Mouse (Mus musculus) limb, embryonic 11.5 days (tissue): ENCODE results near the gene Chil5. TPM values are rescaled to one million over a fixed set of nuclear protein-coding genes. Genes with fewer than 3 reads are reported as not detected.
"Not testable (repeated sequence)": the region's sequence is repeated elsewhere in the genome, so short reads cannot be mapped to it uniquely, and the experiment has no call there.

ENCODE experiments used
- ATAC-seq: fragments of 200-750 bp; cut with Nextera tagmentation; 2 replicates; pipeline ENCODE4 v1.8.0; 2017; ENCODE audit warnings: low read depth; ENCODE audit not compliant: insufficient number of reproducible peaks, low FRiP score, low TSS enrichment
- DNase-seq: peaks from one replicate; pipeline ENCODE4 v3.0.0-alpha.2; 2015; ENCODE audit warnings: low spot score
- H3K27ac ChIP-seq: fragments of 300-500 bp; sonication (generic); replicated peaks from 2 replicates; pipeline ENCODE4 v1.5.1; 2014; ENCODE audit warnings: low read depth, mild to moderate bottlenecking, low read length
- H3K27me3 ChIP-seq: fragments of 300-500 bp; sonication (generic); 2 replicates; pipeline ENCODE4 v1.6.1; 2014; ENCODE audit warnings: mild to moderate bottlenecking, low read length, mixed read lengths; ENCODE audit not compliant: control insufficient read depth, insufficient read depth
- H3K36me3 ChIP-seq: fragments of 300-500 bp; sonication (generic); 2 replicates; pipeline ENCODE4 v1.6.1; 2014; ENCODE audit warnings: mild to moderate bottlenecking, low read length, moderate library complexity, mixed read lengths; ENCODE audit not compliant: control insufficient read depth, insufficient read depth
- H3K4me1 ChIP-seq: fragments of 300-500 bp; sonication (generic); 2 replicates; pipeline ENCODE4 v1.6.1; 2014; ENCODE audit warnings: low read length, mixed read lengths; ENCODE audit not compliant: control insufficient read depth, insufficient read depth
- H3K4me2 ChIP-seq: fragments of 300-500 bp; sonication (generic); 2 replicates; pipeline ENCODE4 v1.6.1; 2014; ENCODE audit warnings: low read depth, mild to moderate bottlenecking, moderate library complexity; ENCODE audit not compliant: severe bottlenecking
- H3K4me3 ChIP-seq: fragments of 300-500 bp; sonication (generic); 2 replicates; pipeline ENCODE4 v1.5.1; 2014; ENCODE audit warnings: low read depth, low read length
- H3K9ac ChIP-seq: fragments of 300-500 bp; sonication (generic); 2 replicates; pipeline ENCODE4 v1.6.1; 2014; ENCODE audit warnings: mild to moderate bottlenecking, low read length
- H3K9me3 ChIP-seq: fragments of 300-500 bp; sonication (generic); 2 replicates; pipeline ENCODE4 v1.6.1; 2016; ENCODE audit warnings: low read length; ENCODE audit not compliant: control insufficient read depth
- WGBS: fragments of 180-500 bp; shearing (Covaris S2); extraction: QIAGEN DNeasy Blood & Tissue Kit; methylation state at CpG from one replicate; pipeline ENCODE4 v1.1.7; 2014; 5-methylcytosine and 5-hydroxymethylcytosine counted together
- polyA plus RNA-seq: library from polyadenylated mRNA; unstranded; fragments of >200 nt; fragmentation: Nextera tagmentation; extraction: Ambion mirVana; gene quantifications from 2 replicates; pipeline ENCODE4 v1.2.1, GENCODE M21; 2014

Gene Chil5
- not detected in 2 replicates for polyA plus RNA-seq

DNA sequence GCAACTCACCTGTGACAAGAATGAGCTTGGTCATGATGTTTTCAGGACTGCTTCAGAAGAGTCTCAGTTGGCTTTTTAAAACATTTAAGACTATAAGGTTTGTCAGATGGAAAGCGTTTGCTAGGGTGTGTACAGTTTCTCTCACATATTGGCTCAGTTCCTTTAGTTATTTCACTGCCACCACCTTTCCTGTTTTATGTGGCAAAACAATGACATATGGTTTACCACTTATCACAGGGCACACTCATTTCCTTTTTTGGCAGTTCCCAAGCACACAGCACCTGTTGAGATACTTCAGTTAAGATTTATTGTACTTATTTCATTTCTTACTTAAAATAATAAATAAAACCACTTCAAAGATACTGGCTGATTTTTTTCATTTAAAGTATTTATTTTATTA is at the start of gene Chil5:
Gene Chil5, minus strand, starts transcription at position 34 of the 400 bp plus-strand sequence.
- no peak within 1 kb of the TSS for H3K4me3 ChIP-seq
- H3K27ac ChIP-seq = no peak within 1 kb of the TSS
- no peak within 1 kb of the TSS for H3K9ac ChIP-seq
- ATAC-seq (no peak), DNase-seq (no peak)
- no peaks in the 10 kb centered on the region for H3K4me1 ChIP-seq
- no peaks in the 10 kb centered on the region for H3K9me3 ChIP-seq
- 91% methylated on average over 1 of the region's 1 CpGs for WGBS
- no peak within 1 kb of the TSS for H3K4me2 ChIP-seq
- H3K27me3 ChIP-seq = no peaks in the 10 kb centered on the region
- H3K36me3 ChIP-seq = no peaks in the 10 kb centered on the region

DNA sequence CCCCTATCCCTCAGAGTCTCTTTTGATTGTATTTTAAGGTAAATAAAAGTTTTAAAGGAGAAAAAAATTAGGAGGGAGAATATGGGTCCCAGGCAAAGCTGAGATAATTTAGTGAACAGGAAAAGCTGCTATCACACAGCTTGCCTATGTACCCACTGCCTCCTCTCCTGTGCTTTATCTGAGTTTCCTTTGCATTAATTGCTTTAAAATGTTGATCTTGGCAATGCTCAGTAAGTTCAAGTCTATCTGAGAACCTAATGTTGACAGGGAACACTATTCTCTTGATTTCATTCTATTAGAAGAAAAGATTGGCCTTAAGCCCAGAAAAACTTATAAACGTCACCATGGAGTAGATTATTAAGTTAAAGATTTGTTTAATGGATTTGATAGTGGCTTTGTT is 42.2 kb upstream of the Chil5 start:
- Histone ChIP-seq H3K4me3 (no peak overlapping the region), H3K9ac (no peak overlapping the region), H3K27ac (no peak overlapping the region), H3K4me1 (no peaks in the 10 kb centered on the region), H3K9me3 (no peaks in the 10 kb centered on the region; the same call in 1 of the 2 replicates), H3K4me2 (no peak overlapping the region), H3K36me3 (no peaks in the 10 kb centered on the region), H3K27me3 (no peaks in the 10 kb centered on the region)
- DNase-seq = no peak
- WGBS = 79% methylated on average over 1 of the region's 1 CpGs
- no peak for ATAC-seq

DNA sequence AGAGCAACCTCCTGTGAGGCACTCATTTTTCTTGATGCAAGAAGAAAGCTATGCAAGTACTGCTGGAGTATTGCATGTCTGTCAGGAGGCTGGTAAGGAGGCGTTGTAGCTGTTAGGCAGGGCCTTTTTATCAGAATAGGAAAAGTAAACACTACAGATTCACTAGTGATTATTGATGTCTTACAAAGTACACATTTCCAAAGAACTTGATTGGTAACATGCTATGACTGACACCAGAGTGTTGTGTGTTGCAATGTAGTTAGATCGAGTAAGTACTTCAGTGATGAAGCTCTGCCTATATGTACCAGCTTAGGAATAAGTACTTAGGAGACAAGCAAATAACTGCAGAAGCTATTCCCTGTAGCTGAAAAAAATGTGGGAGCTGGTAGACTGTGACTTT is 38.4 kb upstream of the Chil5 start:
- Histone ChIP-seq H3K27me3 (no peaks in the 10 kb centered on the region), H3K27ac (no peak overlapping the region), H3K9me3 (no peaks in the 10 kb centered on the region), H3K4me2 (no peak overlapping the region), H3K9ac (no peak overlapping the region), H3K4me3 (no peak overlapping the region), H3K36me3 (no peaks in the 10 kb centered on the region), H3K4me1 (no peaks in the 10 kb centered on the region)
- ATAC-seq (no peak), DNase-seq (no peak)
- 85% methylated on average over 2 of the region's 2 CpGs for WGBS

DNA sequence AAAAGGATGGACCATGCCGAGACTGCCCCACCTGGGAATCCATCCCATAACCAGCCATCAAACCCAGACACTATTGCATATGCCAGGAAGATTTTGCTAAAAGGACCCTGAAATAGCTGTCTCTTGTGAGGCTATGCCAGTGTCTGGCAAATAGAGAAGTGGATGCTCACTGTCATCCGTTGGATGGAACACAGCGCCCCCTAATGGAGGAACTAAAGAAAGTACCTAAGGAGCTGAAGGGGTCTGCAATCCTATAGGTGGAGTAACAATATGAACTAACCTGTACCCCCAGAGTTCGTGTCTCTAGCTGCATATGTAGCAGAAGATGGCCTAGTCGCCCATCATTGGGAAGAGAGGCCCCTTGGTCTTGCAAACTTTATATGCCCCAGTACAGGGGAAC is 35.1 kb upstream of the Chil5 start:
- 30% methylated on average over 5 of the region's 5 CpGs for WGBS
- H3K4me2 ChIP-seq, H3K9ac ChIP-seq, H3K27ac ChIP-seq, H3K4me1 ChIP-seq, H3K9me3 ChIP-seq, H3K36me3 ChIP-seq, ATAC-seq, H3K4me3 ChIP-seq, H3K27me3 ChIP-seq, DNase-seq: not testable (repeated sequence)

DNA sequence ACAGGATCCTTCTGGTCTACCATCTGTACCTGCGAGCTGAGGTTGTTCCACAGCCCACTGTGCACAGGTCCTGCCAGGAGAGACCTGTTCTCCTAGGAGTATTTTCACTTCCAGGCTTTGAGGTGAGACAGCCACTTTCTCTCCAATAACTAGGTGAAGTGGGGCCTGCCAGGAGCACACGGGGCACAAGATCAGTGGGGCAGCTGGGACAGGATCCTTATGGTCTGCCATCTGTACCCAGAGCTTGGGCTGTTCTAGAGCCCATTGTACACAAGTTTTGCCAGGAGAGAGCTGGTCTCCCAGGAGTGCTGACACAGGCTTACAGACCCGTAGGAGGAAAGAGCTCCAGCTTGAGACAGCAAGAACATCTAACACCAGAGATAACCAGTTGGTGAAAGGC is 25.4 kb upstream of the Chil5 start:
- no peak overlapping the region for H3K27ac ChIP-seq
- no peak overlapping the region for H3K4me2 ChIP-seq
- no peaks in the 10 kb centered on the region for H3K4me1 ChIP-seq
- H3K4me3 ChIP-seq = no peak overlapping the region
- no peaks in the 10 kb centered on the region for H3K27me3 ChIP-seq
- H3K36me3 ChIP-seq = no peaks in the 10 kb centered on the region
- no peaks in the 10 kb centered on the region; the same call in 1 of the 2 replicates for H3K9me3 ChIP-seq
- DNase-seq (no peak), ATAC-seq (no peak)
- no peak overlapping the region for H3K9ac ChIP-seq
- WGBS = 86% methylated on average over 3 of the region's 3 CpGs

DNA sequence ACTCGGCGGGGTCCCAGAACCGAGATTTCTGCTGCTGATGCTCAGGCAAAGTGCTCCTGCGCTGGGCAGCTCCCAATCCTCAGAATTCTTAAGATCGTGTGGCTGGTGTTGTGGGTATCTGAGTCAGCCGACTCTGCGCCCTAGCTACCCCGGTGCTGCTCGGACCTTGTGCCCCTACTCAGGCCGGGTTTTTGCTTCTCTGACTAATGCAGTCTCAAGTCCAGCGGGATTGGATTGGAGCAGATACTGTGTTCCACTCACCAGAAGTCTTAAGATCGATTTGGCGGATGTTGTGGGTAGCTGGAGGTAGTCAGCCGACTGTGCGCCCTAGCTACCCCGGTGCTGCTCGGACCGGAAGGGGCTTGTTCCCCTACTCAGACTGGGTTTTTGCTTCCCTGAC is 19.3 kb upstream of the Chil5 start:
- ATAC-seq = no peak
- H3K4me2 ChIP-seq = no peak overlapping the region
- 65% methylated on average over 18 of the region's 18 CpGs for WGBS

DNA sequence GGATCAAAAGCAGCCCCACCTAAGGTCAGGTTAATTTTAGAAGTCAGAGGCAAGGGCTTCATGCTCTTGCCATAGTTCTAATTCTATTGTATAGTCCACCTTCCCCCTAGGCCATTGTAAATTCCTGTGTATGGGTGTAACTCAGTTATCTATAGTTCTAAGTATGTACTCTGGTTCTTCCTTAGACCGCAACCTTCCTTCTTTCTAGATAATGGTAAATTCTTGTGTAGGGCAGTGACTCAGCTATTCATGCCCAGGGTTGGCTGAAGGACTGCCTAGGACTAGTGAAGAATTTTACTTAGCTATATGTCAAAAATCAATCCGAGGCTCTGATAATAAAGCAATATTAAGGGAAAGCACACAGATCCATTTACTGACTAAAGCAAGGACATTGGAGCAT is 7.7 kb upstream of the Chil5 start:
- WGBS = 84% methylated on average over 2 of the region's 2 CpGs
- no peak for ATAC-seq

More for the DNA sequence above, 19.3 kb upstream of the Chil5 start:
- H3K4me3 ChIP-seq = no peak overlapping the region
- H3K27me3 ChIP-seq = no peaks in the 10 kb centered on the region
- DNase-seq = no peak
- H3K9ac ChIP-seq = no peak overlapping the region
- H3K36me3 ChIP-seq = no peaks in the 10 kb centered on the region
- no peaks in the 10 kb centered on the region for H3K9me3 ChIP-seq
- no peaks in the 10 kb centered on the region for H3K4me1 ChIP-seq
- H3K27ac ChIP-seq = no peak overlapping the region

DNA sequence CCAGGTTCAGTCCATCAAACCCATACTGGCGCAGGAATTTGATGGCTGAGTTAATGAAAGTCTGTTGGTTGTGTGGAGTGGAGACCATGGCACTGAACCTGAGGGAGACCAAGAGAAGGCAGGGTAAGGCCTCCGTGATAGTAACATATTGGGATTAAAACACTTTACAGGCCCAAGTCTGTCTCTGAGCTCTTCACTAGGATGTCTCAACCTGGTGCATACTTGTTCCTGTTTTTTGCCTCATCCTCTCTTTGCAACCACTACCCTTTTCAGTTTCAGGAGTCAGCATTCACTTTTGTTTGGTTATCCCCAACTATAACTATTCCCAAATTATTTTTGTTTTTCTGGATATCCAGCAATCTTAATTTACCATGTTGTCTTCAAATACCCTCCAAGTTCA is 8.5 kb downstream of the Chil5 start:
- no peaks in the 10 kb centered on the region for H3K27me3 ChIP-seq
- no peak overlapping the region for H3K4me2 ChIP-seq
- no peak overlapping the region for H3K4me3 ChIP-seq
- H3K4me1 ChIP-seq = no peaks in the 10 kb centered on the region
- WGBS = 77% methylated on average over 2 of the region's 2 CpGs
- DNase-seq (no peak), ATAC-seq (no peak)
- no peaks in the 10 kb centered on the region for H3K9me3 ChIP-seq
- no peaks in the 10 kb centered on the region for H3K36me3 ChIP-seq
- H3K27ac ChIP-seq = no peak overlapping the region
- H3K9ac ChIP-seq = no peak overlapping the region

More for the DNA sequence above, 7.7 kb upstream of the Chil5 start:
- Histone ChIP-seq H3K4me2 (no peak overlapping the region), H3K27ac (no peak overlapping the region), H3K4me1 (no peaks in the 10 kb centered on the region), H3K4me3 (no peak overlapping the region), H3K27me3 (no peaks in the 10 kb centered on the region), H3K9me3 (no peaks in the 10 kb centered on the region), H3K36me3 (no peaks in the 10 kb centered on the region), H3K9ac (no peak overlapping the region)
- DNase-seq = no peak

DNA sequence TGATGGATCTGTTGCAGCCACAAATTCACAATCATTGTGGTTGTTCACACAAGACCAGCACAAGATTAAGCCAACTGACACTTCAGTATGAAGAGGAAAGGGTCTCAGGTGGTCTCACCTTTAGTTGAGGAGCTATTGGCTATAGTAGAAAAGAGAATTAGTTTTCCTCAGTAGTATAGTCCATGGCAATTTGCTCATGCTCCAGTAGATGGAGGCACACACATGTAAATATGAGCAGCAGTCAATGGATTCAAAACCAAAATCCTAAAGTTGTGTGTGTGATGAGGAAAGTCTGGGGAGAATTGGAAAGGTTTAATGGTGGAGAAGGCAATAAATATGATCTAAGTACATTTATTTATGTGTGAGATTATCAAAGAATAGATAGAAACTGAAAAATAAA is 10.8 kb downstream of the Chil5 start:
- Histone ChIP-seq H3K4me3 (no peak overlapping the region), H3K4me2 (no peak overlapping the region), H3K4me1 (no peaks in the 10 kb centered on the region), H3K27me3 (no peaks in the 10 kb centered on the region), H3K9me3 (no peaks in the 10 kb centered on the region), H3K9ac (no peak overlapping the region), H3K27ac (no peak overlapping the region), H3K36me3 (no peaks in the 10 kb centered on the region)
- ATAC-seq (no peak), DNase-seq (no peak)
